Comparison of ENCODE assay signal across 9 mouse cellular contexts in the genomic region with DNA sequence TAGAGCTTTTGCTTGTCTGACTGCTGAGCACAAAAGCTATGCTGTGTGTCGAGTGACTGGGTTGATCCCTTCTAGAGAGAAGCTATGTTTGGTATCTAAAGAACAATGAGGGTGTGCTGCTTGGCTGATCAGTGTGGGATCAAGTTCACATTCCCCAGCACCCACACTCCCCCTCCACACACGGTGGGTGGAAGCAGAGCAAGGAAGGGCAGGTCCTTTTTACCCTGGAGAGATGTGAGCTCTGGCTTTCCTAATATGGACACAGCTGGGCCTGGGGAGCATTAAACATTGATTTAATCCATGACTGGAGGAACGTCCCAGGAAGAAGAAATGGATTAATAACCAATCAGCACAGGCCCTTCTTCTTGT.
DNase-seq lines count a peak whose midpoint lies in the region; ATAC-seq and TF ChIP-seq lines count a peak whose summit lies in the region.
"Had no signal": no experiment of that assay in that cellular context is flagged by ENCODE, and none has a peak within 500 bp of the region (broad histone marks: within the 10 kb centered on the region; RNA-seq: fewer than 3 reads in every experiment).

No protein-coding gene starts in this region.

- peak overlapping the region; percentile 34 for H3K27ac ChIP-seq in lung, embryonic 15.5 days
- H3K27ac ChIP-seq in embryonic fibroblast, embryonic 13.5 days (ENCODE audit: insufficient read depth, low read length), result peak overlapping the region; percentile 95
- H3K27ac ChIP-seq in olfactory bulb, adult 2 months (ENCODE audit: insufficient read depth, low read depth, low read length), result peak overlapping the region; percentile 33; the same call in 1 of the 2 replicates

- TF ChIP-seq CTCF in embryonic fibroblast, embryonic 13.5 days (IDR thresholded peaks at IDR 0.05; ENCODE audit: borderline replicate concordance, insufficient read depth, low read length), result no peak
- TF ChIP-seq CTCF in olfactory bulb, adult 2 months (IDR thresholded peaks at IDR 0.05; ENCODE audit: insufficient read depth, low read depth, low read length), result no peak

- H3K36me3 ChIP-seq in lung, embryonic 15.5 days, result no peaks in the 10 kb centered on the region

- no peaks in the 10 kb centered on the region for H3K9me3 ChIP-seq in lung, embryonic 15.5 days
- H3K9me3 ChIP-seq: G1E had no signal

- no peak overlapping the region for H3K4me3 ChIP-seq in lung, embryonic 15.5 days
- no peak overlapping the region for H3K4me3 ChIP-seq in embryonic fibroblast, embryonic 13.5 days (ENCODE audit: insufficient read depth, low read length)
- no peak overlapping the region for H3K4me3 ChIP-seq in olfactory bulb, adult 2 months (ENCODE audit: insufficient read depth, low read depth, low read length)

- WGBS in lung, embryonic 15.5 days, result 23% methylated on average over 3 of the region's 3 CpGs
- WGBS in olfactory bulb, adult 2 months, result 29% methylated on average over 3 of the region's 3 CpGs

- no peak for TF ChIP-seq POLR2A in embryonic fibroblast, embryonic 13.5 days (IDR thresholded peaks at IDR 0.05; ENCODE audit: low read depth, low read length)
- TF ChIP-seq POLR2A in olfactory bulb, adult 2 months (IDR thresholded peaks at IDR 0.05; ENCODE audit: insufficient read depth, low read depth, low read length), result no peak

- no peak overlapping the region for H3K4me2 ChIP-seq in lung, embryonic 15.5 days

- ATAC-seq in lung, embryonic 15.5 days (ENCODE audit: borderline replicate concordance, extremely low read depth, low FRiP score, low TSS enrichment), result peak; percentile 12; the same call in 1 of the 2 replicates

- no peaks in the 10 kb centered on the region for H3K27me3 ChIP-seq in lung, embryonic 15.5 days

- H3K4me1 ChIP-seq in lung, embryonic 15.5 days, result peaks cover 22% of the 10 kb centered on the region
- H3K4me1 ChIP-seq in embryonic fibroblast, embryonic 13.5 days (ENCODE audit: control insufficient read depth, insufficient read depth, low read length), result peaks cover 13% of the 10 kb centered on the region
- H3K4me1 ChIP-seq in olfactory bulb, adult 2 months (ENCODE audit: control insufficient read depth, insufficient read depth, low read length), result peaks cover 8% of the 10 kb centered on the region

- H3K9ac ChIP-seq in lung, embryonic 15.5 days, result no peak overlapping the region

- DNase-seq in lung, postnatal 4 days, result no peak
- DNase-seq in kidney, adult 9 months, result peak; percentile 69
- DNase-seq in T-cell, adult 2 months (ENCODE audit: low spot score), result no peak
- DNase-seq in right cerebral cortex, postnatal 10 days (ENCODE audit: low spot score in 2 of 2), result no peak
- DNase-seq in cerebellum, adult 8-10 months, result no peak

Comparison
In these comparisons a context has a peak if more than half of its experiments do, and no peak if none do; other contexts are left out.
1. H3K27ac ChIP-seq: peak in every context shown above with its lines; median percentile 95 in embryonic fibroblast, embryonic 13.5 days; 34 in lung, embryonic 15.5 days; 33 in olfactory bulb, adult 2 months.